In the genomic region with DNA sequence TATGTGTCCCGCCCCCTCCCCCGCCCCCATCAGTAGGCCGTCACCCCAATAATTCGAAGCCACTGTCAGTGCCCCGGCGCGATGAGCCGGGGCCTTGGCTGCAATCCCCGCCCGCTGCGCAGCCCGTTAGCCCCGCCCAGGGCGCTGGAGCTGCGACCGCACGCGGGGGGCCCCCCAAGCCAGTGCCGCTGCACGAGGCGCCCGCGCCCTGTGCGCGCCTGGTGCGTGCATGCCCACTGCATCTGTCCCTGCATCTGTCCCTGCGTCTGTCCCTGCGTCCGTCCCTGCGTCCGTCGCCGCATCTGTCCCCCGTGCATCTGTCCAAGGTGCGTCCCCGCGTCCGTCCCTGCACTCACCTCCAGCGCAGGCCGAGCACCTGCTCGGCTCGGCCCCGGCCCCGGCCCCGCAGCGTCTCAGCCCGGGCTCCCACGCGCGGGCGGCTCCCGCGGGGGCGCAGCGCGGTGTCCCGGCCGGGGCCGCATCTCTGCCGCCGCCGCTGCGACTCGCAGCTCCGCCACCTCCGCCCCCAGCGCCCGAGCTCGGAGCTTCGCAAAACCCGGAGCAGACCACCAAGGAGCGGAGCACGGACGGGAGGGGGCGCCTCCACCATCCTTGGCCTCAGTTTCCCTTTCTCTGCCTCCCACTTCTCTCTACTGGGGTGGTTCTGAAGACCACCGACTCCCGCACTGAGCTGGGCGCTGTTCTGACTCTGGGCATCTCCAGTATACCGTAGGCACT, we compare ENCODE assay signal across 8 mouse cellular contexts. TPM values are rescaled to one million over a fixed set of nuclear protein-coding genes. Genes with fewer than 3 reads are reported as not detected.
DNase-seq lines count a peak whose midpoint lies in the region; ATAC-seq lines count a peak whose summit lies in the region.

Gene Sema6b, minus strand, starts transcription at position 486 of the 738 bp plus-strand sequence.

- H3K27ac ChIP-seq in heart, embryonic 10.5 days, result no peak within 1 kb of the TSS
- no peak within 1 kb of the TSS for H3K27ac ChIP-seq in lung, embryonic 16.5 days (ENCODE audit: low read length)

- peaks cover 44% of the 10 kb centered on the region for H3K4me1 ChIP-seq in heart, embryonic 10.5 days
- peaks cover 17% of the 10 kb centered on the region for H3K4me1 ChIP-seq in lung, embryonic 16.5 days (replicated peaks; ENCODE audit: control insufficient read depth, insufficient read depth, low read length)

- peaks cover 98% of the 10 kb centered on the region for H3K27me3 ChIP-seq in heart, embryonic 10.5 days (ENCODE audit: insufficient read depth, poor library complexity, severe bottlenecking)
- H3K27me3 ChIP-seq in lung, embryonic 16.5 days (ENCODE audit: control insufficient read depth, insufficient read depth, low read depth, low read length), result peaks cover 47% of the 10 kb centered on the region

- peak within 1 kb of the TSS; percentile 74 for H3K4me3 ChIP-seq in heart, embryonic 10.5 days
- H3K4me3 ChIP-seq in lung, embryonic 16.5 days (ENCODE audit: low read length), result peak within 1 kb of the TSS; percentile 67

- under 1% methylated on average over 79 of the region's 79 CpGs for WGBS in heart, embryonic 10.5 days
- under 1% methylated on average over 78 of the region's 79 CpGs for WGBS in lung, embryonic 16.5 days

- ATAC-seq in lung, embryonic 16.5 days (ENCODE audit: low read depth), result peak; percentile 55; the same call in 1 of the 2 replicates

- H3K9ac ChIP-seq in lung, embryonic 16.5 days (ENCODE audit: low read length), result peak within 1 kb of the TSS; percentile 60

- H3K9me3 ChIP-seq in heart, embryonic 10.5 days, result no peaks in the 10 kb centered on the region
- H3K9me3 ChIP-seq in lung, embryonic 16.5 days (ENCODE audit: control insufficient read depth, low read length), result no peaks in the 10 kb centered on the region

- peak within 1 kb of the TSS; percentile 99 for H3K4me2 ChIP-seq in lung, embryonic 16.5 days (ENCODE audit: low read depth, low read length)

- H3K36me3 ChIP-seq in heart, embryonic 10.5 days, result no peaks in the 10 kb centered on the region
- no peaks in the 10 kb centered on the region for H3K36me3 ChIP-seq in lung, embryonic 16.5 days (ENCODE audit: control insufficient read depth, insufficient read depth, low read length)

- DNase-seq in urinary bladder, postnatal 14 days (ENCODE audit: low spot score), result peak; percentile 45
- DNase-seq in urinary bladder, postnatal 10 days (ENCODE audit: low spot score), result no peak
- peak; percentile 65 to 80 for DNase-seq in cerebellum, postnatal 4 days (ENCODE audit: low spot score in 2 of 2)
- no peak for DNase-seq in heart, embryonic 10.5 days (ENCODE audit: low spot score)
- DNase-seq in kidney, postnatal 25 days, result peak; percentile 40 to 64
- peak; percentile 80 to 83 for DNase-seq in right cerebral cortex, adult 2 months (ENCODE audit: low spot score in 2 of 2)
- DNase-seq in c-Kit-positive CD71-positive TER-119-positive erythroid progenitor cells, embryonic 14.5 days (ENCODE audit: low spot score), result no peak

RNA-seq across cellular contexts. Expression of gene Sema6b, which starts in this region (rescaled TPM):
- 0.36 and 1.0 TPM in 2 replicates for polyA plus RNA-seq in heart, embryonic 10.5 days (2016; fragmentation: Nextera tagmentation; extraction: Ambion mirVana)
- polyA plus RNA-seq in lung, embryonic 16.5 days (2015; fragmentation: Nextera tagmentation; extraction: Ambion mirVana), result 1.2 and 1.7 TPM in 2 replicates

Comparison
In these comparisons a context has a peak if more than half of its experiments do, and no peak if none do; other contexts are left out.
1. DNase-seq: peak in urinary bladder, postnatal 14 days (single experiment), cerebellum, postnatal 4 days (2 of 2), kidney, postnatal 25 days (2 of 2) and right cerebral cortex, adult 2 months (2 of 2); none in urinary bladder, postnatal 10 days (single experiment), heart, embryonic 10.5 days (single experiment) and c-Kit-positive CD71-positive TER-119-positive erythroid progenitor cells, embryonic 14.5 days (single experiment).